Mouse (Mus musculus) cerebellum, adult 2 months (tissue): Measurements from ENCODE around the gene Ctnnd1.

Experiments
- CTCF ChIP-seq: fragments of 200-500 bp; IDR thresholded peaks from 2 replicates; pipeline ENCODE4 v1.5.1; 2011; ENCODE audit warnings: low read depth, mild to moderate bottlenecking, control low read depth, low read length, moderate library complexity, borderline replicate concordance; ENCODE audit not compliant: insufficient read depth
- POLR2A ChIP-seq: fragments of 200-500 bp; IDR thresholded peaks from 2 replicates; pipeline ENCODE4 v1.6.1; 2011; ENCODE audit warnings: low read length, control low read depth, borderline replicate concordance; ENCODE audit not compliant: insufficient read depth

DNA sequence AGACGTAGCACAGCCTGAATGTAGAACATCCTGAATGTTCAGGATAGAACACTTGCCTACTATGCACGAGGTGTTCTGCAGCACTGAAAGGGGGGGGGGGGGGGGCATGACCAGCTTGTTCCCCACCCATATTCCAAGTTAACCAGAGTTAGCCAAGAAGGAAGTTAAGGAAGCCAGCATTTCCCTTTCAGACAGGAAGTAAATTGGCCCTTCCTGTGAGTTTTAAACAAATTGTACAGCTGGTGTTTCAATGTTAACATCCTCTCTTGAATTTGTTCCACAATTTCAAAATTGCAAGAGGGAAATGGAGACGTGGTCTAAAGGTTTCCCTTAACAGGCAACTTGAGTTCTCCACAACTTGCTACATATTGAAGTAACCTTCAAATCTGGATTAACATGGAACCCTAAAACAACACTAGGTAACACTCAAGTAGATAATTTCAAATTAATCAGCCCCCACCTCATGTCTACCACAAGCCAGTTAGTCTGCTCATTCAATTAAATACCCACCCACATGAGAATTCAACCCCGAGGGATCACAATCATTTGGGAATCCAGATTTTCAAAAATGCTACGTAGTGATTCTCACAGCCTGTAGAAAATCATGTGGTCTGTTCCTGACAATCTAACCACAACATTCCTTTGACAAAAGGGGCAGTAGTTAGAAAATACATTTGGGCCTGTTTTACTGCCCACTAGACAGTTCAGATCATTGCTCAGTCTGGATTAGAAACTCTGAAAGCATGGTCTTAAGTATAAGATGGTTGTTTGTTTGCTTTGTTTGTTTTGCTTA is 11.9 kb downstream of the Ctnnd1 start:
- TF ChIP-seq CTCF (no peak), POLR2A (no peak)
